Mouse (Mus musculus) spleen, adult 12 weeks (tissue): ENCODE measurements around the gene Mt4.
A peak's percentile ranks its signal among the peaks of the same experiment; 100 is the strongest.
"Not testable (repeated sequence)": the region's sequence is repeated elsewhere in the genome, so short reads cannot be mapped to it uniquely, and the experiment has no call there.

Source experiments
- DNase-seq: peaks from one replicate; pipeline ENCODE4 v3.0.0; 2022; ENCODE audit warnings: low spot score

Gene Mt4

DNA sequence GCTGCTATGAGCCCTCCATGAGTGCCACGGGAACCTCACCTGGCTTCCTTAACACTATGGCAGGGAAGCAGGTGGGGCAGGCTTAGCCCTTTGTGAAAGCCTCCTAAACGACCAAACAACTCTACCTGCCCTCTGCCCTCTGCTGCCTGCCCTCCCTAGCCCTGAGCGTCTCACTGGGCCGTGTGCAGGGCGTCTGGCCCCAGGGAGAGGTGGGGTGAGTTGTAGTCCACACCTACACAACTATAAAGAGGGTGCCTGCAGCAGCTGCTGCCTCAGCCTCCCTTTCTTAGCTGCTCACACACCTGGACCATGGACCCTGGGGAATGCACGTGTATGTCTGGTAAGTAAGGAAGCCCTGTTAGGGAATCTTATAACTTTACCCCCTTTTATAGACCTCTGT, at the start of gene Mt4:
Mt4 (plus strand) TSS at position 265 of the 400 bp plus-strand sequence.
- no peak for DNase-seq

DNA sequence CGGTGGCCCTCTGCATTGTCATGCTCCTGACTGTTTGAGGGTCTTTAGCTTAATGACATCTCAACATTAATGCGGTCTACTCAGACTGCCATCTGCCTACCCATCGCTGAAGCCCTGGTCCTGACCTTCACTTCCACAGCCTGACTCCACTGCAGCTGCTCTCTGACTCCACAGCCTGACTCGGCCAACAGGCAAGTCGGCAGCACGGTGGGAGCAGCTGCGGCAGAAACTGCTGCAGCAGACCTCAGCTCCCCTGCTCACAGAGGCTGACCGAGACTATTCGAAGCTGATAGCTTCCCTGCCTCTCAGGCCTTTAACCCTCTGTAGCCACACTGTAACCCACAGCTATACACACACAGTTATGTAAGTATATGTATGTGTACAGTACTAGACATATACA, 49.0 kb upstream of the Mt4 start:
- no peak for DNase-seq

DNA sequence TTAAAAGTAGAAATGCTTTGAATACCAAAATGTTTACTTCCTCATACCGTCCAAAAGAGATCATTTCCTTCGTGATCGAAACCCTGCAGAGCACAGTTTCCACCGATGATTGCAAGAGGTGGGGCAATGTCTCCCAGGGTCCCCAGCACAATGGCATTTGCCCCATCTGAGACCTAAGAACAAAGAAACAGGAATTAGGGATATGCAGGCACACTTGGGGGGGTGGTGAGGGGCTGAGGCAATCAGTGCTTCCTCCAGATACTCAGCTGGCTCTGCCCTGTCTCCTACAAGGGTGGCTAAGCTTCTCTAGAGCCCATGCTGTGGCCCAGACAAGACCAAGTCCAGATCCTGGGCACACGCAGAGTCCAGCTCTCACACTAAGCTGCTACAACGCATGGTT, 47.3 kb upstream of the Mt4 start:
- no peak for DNase-seq

DNA sequence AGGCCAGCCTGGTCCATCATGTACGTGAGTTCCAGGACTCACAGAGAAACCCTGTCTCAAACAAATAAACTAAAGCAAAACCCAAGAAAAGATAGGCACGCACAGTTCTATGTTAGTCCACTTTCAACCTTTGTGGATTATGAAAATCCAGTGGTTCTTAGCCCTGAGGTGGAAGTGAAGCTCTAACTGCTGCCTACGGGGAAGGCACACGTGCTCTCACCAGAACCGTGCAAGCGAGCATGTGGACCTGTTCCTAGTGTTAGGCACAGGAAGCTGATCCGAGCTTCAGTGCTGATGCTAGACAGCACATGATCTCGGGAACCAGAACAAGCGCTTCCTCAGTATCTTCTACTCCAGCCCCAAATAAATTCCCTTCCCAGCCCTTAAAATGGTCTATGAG, 44.1 kb upstream of the Mt4 start:
- no peak for DNase-seq

DNA sequence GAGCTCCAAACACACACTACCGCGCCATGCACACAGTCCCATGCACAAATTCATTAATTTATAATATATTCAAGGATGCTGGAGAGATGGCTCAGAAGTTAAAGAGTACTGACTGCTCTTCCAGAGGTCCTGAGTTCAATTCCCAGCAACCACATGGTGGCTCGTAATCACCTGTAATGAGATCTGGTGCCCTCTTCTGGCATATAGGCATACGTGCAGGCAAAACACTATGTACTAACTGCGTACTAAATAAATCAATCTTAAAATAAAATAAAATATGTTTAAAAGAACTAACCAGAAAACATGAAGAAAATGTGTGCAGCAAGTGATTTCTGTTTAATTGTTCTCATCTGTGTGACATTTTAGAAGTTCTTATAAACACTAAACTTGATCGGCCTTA, 42.7 kb upstream of the Mt4 start:
- DNase-seq = no peak

DNA sequence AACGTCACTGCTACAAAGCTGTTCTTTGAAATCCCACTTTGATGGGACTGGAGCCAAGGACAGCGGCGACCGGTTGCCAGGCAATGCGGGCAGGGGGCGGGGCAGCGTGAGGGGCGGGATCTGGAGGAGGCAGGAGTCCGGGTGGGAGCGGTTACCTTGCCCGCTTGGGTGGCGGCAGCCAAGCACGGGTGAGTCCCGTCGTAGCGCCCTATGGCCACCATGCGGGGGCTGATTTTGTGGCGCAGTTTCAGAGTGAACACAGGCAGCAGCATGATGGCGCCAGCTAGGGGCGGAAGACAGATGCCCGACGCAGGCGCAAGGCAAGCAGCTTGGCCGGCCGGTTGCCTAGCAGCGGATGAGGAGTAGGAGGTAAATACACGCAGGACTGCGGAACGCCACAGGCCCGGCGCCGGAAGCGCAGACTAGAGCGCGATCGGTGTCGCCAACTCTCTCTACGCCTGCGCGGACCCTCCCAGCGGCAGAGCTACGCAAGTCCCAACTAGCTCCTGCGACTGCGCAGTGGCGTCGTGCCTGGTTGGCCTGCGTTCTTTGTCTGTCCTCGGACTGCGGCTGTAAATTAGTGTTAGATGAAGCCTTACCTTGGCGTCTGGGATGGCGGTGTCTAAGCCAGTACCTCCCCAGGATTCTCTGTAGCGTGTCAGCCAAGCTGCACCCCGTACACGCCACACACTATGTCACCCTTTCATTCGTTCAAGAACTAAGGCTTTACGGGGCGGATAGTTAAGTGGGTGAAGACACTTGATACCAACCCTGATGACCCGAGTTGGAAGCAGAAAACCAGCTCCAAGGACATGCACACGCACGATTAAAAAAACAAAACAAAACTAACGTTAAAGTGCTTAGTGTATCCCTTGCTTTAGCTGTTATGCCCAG, 38.7 kb upstream of the Mt4 start, which contains the start of gene Bbs2:
Bbs2 (minus strand) TSS at position 848 of the 894 bp plus-strand sequence.
- DNase-seq = peak; percentile 91

DNA sequence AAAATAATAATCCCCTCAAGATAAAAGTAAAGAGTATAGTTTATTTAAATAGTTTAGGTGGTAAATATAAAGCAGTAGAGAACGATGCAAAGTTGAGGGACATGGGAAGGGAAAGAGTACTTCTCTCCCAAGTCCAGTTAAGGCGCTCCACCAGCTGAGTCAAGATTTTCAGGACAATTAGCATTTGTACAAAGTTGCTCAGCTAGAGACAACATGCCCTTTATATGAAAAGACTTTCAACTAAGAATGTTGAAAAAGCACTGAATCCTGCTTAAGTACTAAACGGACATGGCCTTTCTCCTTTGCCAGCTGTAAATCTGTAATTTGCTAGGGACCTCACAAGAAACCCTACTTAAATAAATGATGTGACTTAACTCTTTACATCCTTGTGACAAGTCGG, 38.0 kb upstream of the Mt4 start:
- no peak for DNase-seq

DNA sequence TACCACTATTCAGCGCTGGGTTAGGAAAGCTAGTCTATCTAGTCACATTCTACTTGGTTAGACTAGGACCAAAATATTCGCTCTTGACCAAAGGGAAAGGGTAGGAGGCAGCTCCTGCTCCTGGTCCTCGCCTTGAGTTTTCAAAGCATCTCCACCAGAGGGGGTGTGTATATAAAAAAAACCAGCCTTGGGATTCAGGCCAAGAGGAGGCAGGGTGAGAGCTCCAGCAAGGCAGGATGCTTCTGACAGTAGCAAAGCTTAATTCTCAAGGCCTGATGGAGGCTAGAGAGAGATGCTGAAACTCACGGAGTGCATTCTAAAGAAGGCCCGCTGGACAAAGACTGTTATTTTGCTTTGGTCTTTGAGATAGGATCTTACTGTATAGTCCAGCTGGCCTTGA, 32.9 kb upstream of the Mt4 start:
- no peak for DNase-seq

DNA sequence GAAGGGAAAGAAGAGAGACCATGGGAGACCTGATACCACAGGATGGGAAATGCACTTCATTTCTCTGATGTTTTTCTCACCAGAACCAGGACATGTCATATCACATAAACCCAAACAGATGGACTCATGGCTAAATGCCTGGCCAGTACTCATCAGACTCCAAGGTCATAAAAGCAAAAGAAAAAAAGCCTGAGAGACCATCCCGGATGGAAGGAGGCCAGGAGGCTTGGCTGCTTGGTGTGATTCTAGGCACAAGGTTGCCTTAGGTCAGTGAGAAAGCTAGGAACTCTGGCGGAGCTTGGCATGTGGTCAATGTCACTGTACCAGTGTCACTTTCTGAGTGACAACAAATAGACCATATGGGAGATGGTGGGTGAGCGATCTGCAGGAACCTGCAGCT, 29.1 kb upstream of the Mt4 start:
- no peak for DNase-seq

DNA sequence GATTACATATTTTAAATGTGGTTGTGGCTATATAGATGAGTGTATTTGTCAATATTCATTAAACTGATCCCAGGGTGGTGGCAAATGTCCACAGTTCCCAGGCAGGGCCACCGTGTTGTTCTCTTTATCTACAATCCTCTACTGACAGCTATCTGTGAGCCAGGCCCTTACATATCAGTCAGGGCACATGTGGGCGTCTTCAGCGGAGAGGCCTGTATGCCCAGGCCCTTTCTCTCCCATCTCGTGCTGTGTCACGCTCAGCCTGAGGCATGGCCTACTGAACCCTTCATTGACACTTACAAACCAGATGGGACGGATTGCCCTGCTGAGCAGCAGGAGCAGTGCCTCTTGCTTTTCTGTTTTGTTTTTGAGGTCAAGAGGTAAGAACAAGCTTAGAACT, 27.6 kb upstream of the Mt4 start:
- peak; percentile 14 for DNase-seq

DNA sequence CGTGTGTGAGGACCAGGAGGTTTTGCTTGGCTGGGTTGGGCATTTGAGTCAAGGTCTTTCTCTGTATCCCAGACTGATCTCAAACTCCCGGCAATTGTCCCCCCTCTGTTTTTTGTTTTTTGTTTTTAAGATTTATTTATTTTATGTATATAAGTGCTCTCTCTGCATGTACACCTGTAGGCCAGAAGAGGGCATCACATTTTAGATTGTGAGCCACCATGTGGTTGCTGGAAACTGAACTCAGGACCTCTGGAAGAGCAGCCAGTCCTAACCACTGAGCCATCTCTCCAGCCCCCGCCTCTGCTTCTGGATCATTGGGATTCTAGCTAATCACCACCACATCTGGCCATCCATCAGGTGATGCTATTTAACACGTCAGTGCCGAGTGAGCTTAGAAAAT, 27.2 kb upstream of the Mt4 start:
- no peak for DNase-seq

DNA sequence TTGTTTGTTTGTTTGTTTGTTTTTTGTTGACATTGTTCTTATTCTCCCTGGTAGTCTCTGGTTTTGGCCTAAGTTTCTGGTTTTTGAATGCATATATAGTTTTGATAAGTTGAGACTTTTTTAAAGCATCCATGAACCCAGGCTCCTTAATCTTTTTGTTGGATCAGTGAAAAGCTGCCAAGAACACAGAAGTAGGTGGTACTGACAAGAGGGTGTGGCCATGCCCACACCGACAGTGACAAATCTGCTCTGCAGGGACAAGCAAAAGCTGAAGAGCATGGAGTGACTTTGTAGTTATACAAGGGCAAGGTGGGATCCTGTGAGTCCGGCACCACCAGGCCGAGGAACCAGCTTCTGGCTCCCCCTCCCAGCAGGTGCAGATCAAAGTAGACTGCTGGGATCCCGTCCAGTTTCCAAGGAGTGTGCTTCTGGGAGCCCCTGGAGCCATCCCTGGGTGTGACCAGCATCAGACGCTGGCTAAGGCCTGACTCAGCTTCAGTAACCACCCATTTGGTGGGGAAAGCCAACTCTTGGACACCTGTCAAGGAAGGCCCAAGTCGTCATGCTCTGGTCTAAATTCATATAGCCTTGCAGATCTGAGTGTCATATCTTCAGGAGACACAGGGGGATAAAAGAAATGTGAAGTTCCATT, 26.3 kb upstream of the Mt4 start:
- peak; percentile 2 for DNase-seq

DNA sequence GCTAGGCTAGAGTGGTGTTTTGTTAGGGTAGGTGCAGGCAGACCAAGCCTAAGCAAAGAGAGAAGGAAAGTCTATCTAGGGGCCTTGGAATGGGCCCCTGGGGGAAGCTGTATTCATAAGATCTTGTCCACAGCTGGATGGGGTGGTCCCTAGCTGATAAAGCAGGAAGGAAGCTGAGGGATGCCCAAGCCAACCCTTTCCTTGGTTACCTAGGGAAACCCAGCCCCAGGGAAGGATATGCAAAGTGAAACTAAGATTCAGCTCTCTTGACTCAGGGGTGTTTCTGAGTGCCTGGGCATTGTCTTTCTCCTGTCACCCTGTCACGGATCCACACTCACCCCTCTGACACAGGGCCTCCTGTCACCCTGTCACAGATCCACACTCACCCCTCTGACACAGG, 23.6 kb upstream of the Mt4 start:
- DNase-seq = no peak

DNA sequence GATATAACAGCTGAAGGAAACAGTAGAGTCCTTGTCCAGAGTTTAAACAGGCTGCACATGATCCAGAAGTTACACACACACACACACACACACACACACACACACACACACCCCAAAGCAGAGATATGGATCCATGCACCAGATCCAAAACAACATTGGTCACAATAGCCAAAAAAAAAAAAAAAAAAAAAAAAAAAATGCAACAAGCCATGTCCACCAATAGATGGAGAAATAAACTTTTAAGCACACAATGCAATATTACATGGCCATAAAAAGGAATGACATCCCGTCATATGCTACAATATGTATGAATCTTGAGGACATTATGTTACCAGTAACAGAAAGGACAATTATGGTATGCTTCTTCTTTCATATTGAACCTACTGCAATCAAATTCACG, 23.0 kb upstream of the Mt4 start:
- no peak for DNase-seq

DNA sequence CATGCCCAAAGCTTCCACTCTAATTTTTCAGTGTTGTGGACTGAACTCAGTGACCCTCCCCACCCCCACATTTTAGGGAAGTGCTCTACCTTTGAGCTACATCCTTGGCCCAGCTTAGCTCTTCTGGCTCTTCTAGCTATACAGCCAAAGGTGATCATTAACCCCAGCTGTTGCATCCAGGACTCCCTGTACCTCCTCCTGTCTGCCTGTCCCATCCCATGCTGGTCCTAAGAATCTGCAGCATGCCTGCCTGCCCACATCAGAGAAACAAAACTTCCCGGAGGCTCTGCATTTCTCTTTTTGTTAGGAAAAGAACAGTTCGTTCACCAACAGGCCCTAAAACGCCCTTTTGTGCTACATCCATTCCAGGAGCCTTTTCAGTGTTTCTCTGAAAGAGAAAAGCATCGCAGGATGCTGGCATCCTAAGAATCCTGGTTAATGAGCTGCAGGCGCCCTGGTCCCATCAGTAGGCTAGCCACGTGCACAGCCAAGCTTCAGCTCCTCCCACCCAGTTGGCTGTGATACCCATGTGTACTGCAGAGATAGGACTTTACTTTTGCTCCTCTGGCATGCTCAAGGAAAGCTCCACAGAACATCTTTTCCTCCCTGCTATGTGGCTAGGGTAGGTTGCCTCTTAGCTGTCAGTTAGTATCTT, 18.1 kb upstream of the Mt4 start:
- no peak for DNase-seq

DNA sequence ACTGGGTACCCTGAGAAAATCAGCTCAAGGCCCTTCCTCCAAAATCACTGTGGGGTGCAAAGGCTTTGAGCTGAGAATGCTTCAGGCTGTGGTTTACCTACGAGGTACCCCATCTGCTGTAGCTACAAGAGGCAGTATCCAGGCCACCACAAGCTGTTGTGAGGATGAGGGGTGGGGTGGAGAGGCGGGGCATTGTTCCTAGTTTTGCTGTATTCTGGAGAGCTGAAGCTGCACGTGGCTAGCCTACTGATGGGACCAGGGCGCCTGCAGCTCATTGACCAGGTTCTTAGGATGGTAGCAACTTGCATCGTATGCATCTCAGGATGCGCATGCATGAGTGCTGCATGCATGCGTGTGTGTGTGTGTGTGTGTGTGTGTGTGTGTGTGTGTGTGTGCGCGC, 15.4 kb upstream of the Mt4 start:
- no peak for DNase-seq

DNA sequence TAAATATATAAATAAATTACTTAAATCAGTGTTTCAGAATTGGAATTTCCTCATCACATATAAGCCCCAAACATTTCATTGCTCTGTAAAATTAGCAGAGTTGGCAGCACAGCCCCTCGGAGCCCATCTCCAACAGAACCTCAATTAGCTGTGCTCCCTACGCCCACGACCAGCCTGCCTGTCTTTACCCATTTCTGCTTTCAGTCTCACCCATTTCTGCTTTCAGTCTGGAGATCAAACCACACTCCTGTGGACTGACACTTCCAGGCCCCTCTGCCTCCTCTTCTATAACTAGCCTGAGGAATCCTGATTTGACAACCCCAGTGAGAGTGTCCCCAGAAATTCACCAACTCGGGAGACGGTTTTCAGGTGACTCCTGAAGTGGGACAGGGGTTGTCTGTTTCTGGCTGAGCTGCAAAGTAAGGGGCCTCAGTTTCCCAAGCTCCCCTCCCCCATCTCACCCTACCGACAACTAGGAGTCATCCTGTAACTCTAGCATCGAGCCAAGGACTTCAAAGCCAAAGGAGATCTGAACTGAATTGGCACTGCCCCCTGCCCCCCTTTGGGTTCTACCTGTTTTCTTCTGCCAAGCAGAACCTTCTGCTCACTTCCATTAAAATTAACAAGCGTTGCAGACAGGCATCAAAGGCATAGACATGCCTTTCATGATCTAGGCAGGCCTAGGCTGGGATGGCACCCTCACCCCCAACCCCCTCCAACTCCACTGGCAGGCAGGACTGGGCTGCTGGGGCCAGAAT, 14.1 kb upstream of the Mt4 start:
- no peak for DNase-seq

DNA sequence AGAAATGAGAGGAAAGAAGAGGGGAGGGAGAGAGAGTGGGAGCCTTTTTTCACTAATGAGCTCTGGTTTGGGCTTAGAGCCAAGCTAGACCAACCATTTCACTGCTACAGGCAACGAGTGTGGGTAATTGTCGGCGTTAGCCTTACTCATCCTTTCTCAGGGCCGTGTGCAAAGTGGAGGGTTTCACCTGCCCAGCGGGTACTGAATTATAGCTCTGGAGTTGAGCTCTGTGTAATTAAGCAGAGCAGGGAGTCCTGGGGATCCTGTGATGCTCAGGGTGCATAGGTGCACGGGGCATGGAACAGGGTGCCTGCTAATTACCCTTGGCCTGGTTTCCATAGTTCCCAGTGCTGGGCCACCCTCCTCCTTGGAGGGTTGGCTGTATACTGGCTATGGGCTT, 9.3 kb upstream of the Mt4 start:
- no peak for DNase-seq

DNA sequence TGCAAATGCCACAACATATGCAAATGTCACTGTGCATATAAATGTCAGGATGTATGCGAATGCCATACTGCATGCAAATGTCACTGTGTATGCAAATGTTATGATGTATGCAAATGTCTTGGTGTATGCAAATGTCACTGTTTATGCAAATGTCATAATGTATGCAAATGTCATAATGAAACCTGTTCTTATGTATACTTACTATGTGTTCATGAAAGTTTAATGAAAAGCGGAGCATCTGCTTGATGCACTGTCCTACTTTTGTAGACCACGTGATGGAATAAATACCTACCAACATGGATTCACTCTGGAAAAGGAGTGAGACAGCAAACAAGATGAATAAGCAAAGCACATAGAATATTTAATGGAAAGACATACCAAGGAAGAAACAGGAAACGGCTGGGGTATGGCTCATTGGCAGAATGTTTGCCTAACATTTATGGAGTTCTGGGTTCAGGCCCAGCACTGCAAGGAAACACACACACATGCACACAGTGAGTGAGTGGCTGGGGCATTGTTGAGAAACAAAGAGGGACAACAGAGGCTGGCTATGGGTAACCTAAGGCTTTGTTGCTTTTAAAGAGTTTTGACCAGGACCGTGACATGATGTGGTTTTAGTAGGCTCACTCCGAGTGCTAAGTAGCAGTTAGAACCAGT, 7.7 kb upstream of the Mt4 start:
- no peak for DNase-seq

DNA sequence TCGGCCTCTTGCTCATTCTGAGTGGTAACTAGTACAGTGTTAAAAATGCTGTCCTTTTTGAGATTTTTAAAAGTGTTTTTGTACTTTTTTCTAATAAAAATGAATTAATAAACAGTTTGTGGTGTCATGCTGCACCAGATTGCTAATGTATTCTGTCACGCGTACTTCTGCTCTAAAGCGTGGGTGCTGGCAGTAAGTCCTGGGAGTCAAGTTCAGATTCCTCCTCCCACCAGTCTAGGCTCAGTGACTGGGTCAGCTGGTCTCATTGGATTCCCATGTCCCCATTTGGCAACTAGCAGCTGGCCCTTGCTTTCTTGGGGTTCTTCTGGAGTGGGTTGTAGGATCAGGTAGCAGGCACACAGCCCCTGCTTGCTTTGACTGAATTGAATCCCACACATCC, 6.9 kb upstream of the Mt4 start:
- DNase-seq = no peak

DNA sequence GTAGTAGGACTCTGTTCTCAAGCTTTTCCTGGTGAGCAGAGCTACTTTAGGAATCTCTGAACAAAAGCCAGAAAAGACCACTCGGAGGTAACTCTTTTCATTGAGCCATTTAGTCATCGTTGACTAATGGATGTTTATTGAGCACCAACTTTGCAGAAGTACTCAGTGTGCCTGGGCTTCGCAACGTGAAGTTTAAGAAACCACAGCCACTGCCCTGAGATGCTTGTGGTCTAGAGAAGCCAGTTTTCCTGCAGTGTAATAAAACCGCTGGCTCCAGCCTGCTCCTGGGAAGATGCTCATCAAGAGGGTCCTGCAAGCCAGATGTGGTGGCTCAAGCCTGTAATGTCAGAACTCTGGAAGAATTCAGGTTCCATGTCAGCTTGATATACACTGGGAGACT, 4.9 kb upstream of the Mt4 start:
- DNase-seq = no peak

DNA sequence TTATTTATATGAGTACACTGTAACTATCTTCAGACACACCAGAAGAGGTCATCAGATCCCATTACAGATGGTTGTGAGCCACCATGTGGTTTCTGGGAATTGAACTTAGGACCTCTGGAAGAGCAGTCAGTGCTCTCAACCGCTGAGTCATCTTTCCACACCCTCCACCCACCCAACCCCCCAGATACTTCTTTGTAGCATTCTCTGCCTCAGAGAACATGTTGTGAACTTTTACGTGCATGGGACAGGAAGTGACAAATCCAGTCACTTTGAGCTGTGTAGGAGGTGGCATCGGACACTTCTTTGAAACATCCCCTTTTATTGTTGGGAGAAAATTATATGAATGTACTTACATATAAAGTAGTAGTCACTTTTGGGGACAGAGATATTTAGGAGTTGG, 2.4 kb upstream of the Mt4 start:
- DNase-seq = not testable (repeated sequence)
